Mouse (Mus musculus): ENCODE data around the gene Dthd1. TPM values are rescaled to one million over a fixed set of nuclear protein-coding genes. Genes with fewer than 3 reads are reported as not detected.
A peak's percentile ranks its signal among the peaks of the same experiment; 100 is the strongest.

Dthd1 gene
- not detected in 2 replicates for total RNA-seq (2021)
- long read RNA-seq, experiment 1, result 0 reads
- long read RNA-seq, experiment 2, result 0 reads

- no peak for DNase-seq
Observed at GRCm38 (mm10) chr5:62813402-62814071, at the start of gene Dthd1. Gene Dthd1 (plus strand): TSS chr5:62813823.

GRCm38 (mm10) chr5:62764161-62764560, 49.5 kb upstream of the Dthd1 start:
- DNase-seq, result no peak

GRCm38 (mm10) chr5:62765459-62765783, 48.2 kb upstream of the Dthd1 start:
- no peak for DNase-seq

- DNase-seq, result peak; percentile 80
Observed at GRCm38 (mm10) chr5:62765784-62766701, 47.6 kb upstream of the Dthd1 start, which contains the start of gene Arap2. Gene Arap2 (minus strand): TSS chr5:62766159.

- no peak for DNase-seq
Observed at GRCm38 (mm10) chr5:62771775-62772599, 41.6 kb upstream of the Dthd1 start.

- no peak for DNase-seq
Observed at GRCm38 (mm10) chr5:62777804-62778203, 35.8 kb upstream of the Dthd1 start.

GRCm38 (mm10) chr5:62778682-62779081, 34.9 kb upstream of the Dthd1 start:
- DNase-seq, result no peak

- DNase-seq, result peak; percentile 14
Observed at GRCm38 (mm10) chr5:62786809-62787208, 26.8 kb upstream of the Dthd1 start.

- DNase-seq, result no peak
Observed at GRCm38 (mm10) chr5:62790921-62791564, 22.6 kb upstream of the Dthd1 start.

- DNase-seq, result no peak
Observed at GRCm38 (mm10) chr5:62792776-62793175, 20.8 kb upstream of the Dthd1 start.

- no peak for DNase-seq
Observed at GRCm38 (mm10) chr5:62814072-62814414, 420 bp downstream of the Dthd1 start.

- DNase-seq, result no peak
Observed at GRCm38 (mm10) chr5:62815741-62816140, 2.1 kb downstream of the Dthd1 start.

GRCm38 (mm10) chr5:62819567-62819966, 5.9 kb downstream of the Dthd1 start:
- DNase-seq, result no peak

GRCm38 (mm10) chr5:62820363-62821271, 7.0 kb downstream of the Dthd1 start:
- DNase-seq, result no peak

- DNase-seq, result no peak
Observed at GRCm38 (mm10) chr5:62842955-62843730, 29.5 kb downstream of the Dthd1 start.

- DNase-seq, result no peak
Observed at GRCm38 (mm10) chr5:62846571-62847131, 33.0 kb downstream of the Dthd1 start.

- DNase-seq, result no peak
Observed at GRCm38 (mm10) chr5:62851337-62851736, 37.7 kb downstream of the Dthd1 start.

GRCm38 (mm10) chr5:62854361-62854844, 40.8 kb downstream of the Dthd1 start:
- no peak for DNase-seq

GRCm38 (mm10) chr5:62857502-62857901, 43.9 kb downstream of the Dthd1 start:
- no peak for DNase-seq

GRCm38 (mm10) chr5:62858282-62858681, 44.7 kb downstream of the Dthd1 start:
- DNase-seq, result no peak

Data from adrenal gland, postnatal 14 days (tissue).